Mouse (Mus musculus): ENCODE results near the gene Dlgap4. TPM values are rescaled to one million over a fixed set of nuclear protein-coding genes. Genes with fewer than 3 reads are reported as not detected.
"Not testable (repeated sequence)": the region's sequence is repeated elsewhere in the genome, so short reads cannot be mapped to it uniquely, and the experiment has no call there.

The Dlgap4 gene
- total and polyA plus RNA-seq, 3 experiments = 31.3 to 61.5 (median 32.5) TPM

GRCm38 (mm10) chr2:156782481-156783348, 169.2 kb downstream of the Dlgap4 start:
- Histone ChIP-seq H3K36me3 (ENCODE audit: control insufficient read depth, insufficient read depth, low read length) (no peaks in the 10 kb centered on the region), H3K4me3 (no peak overlapping the region), H3K9ac (ENCODE audit: low read depth, low read length) (no peak overlapping the region), H3K27ac (no peak overlapping the region), H3K79me2 (replicated peaks; ENCODE audit: control insufficient read depth, insufficient read depth, low read length) (no peaks in the 10 kb centered on the region), H3K4me1 (ENCODE audit: control insufficient read depth, insufficient read depth, low read length) (no peaks in the 10 kb centered on the region; the same call in 1 of the 2 replicates), H3K27me3 (ENCODE audit: control insufficient read depth, insufficient read depth, low read length) (no peaks in the 10 kb centered on the region)
- TF ChIP-seq EP300 (IDR thresholded peaks at IDR 0.05; ENCODE audit: insufficient read depth, low read depth, low read length) (no peak), POLR2A (IDR thresholded peaks at IDR 0.05; ENCODE audit: insufficient read depth, low read depth, low read length) (no peak), CTCF (IDR thresholded peaks at IDR 0.05) (no peak)
- intact Hi-C loops (cut with DNase I) = no loop called here
- WGBS = 82% methylated on average over 10 of the region's 10 CpGs
- DNase-seq = no peak

DNA sequence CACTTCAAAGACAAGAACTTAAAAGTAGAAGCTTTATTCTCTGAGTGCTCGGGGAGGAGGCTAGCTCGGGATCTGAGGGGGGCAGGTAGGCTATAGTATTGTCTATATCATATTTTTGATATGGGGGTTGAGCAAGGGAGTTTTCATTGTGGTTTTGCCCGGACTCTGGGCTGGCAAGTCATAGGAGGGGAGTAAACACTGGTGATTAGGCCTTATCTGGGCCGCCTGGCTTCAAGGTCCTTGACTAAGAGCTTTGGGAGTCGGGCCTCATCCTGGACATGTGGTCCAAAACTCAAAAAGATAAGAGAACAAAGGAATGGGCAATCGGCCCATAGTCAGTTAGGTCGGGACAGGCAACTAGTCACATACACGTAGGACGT, 169.8 kb downstream of the Dlgap4 start:
- Histone ChIP-seq H3K4me3 (no peak overlapping the region), H3K27ac (no peak overlapping the region), H3K79me2 (replicated peaks; ENCODE audit: control insufficient read depth, insufficient read depth, low read length) (no peaks in the 10 kb centered on the region), H3K9ac (ENCODE audit: low read depth, low read length) (no peak overlapping the region), H3K27me3 (ENCODE audit: control insufficient read depth, insufficient read depth, low read length) (no peaks in the 10 kb centered on the region), H3K4me1 (ENCODE audit: control insufficient read depth, insufficient read depth, low read length) (no peaks in the 10 kb centered on the region; the same call in 1 of the 2 replicates), H3K36me3 (ENCODE audit: control insufficient read depth, insufficient read depth, low read length) (no peaks in the 10 kb centered on the region)
- intact Hi-C loops (cut with DNase I) = no loop called here
- TF ChIP-seq POLR2A (IDR thresholded peaks at IDR 0.05; ENCODE audit: insufficient read depth, low read depth, low read length) = no peak
- TF ChIP-seq EP300 (IDR thresholded peaks at IDR 0.05; ENCODE audit: insufficient read depth, low read depth, low read length) = no peak
- no peak for TF ChIP-seq CTCF (IDR thresholded peaks at IDR 0.05)
- 25% methylated on average over 9 of the region's 9 CpGs for WGBS
- no peak for DNase-seq

DNA sequence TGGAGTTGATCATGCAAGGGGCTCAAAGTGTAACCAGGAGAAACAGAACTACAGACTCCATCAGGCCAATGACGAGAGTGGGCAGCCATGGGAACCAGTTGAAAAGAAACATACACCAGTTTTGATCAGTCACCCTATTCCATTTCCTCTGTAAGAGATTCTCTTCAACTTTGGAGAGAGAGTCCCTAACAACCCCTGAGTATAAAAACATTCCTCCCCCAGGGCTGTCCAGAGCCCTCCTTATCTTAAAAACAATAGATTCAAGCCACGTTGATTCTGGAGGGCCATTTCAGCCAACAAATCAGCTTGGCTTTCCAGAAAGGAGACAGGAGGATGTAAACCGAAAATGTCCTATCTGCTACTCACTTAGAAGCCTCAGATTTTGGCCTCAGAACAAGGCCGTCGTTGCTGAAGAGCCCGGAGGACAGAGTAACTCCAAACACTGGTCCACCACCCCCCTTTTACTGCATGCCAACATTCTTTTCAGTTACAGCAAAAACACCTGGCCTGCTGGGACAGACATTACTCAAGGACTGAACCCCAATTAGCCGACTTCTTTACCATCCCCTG, 170.6 kb downstream of the Dlgap4 start:
- no peaks in the 10 kb centered on the region; the same call in 1 of the 2 replicates for H3K4me1 ChIP-seq (ENCODE audit: control insufficient read depth, insufficient read depth, low read length)
- H3K4me3 ChIP-seq = no peak overlapping the region
- no peaks in the 10 kb centered on the region for H3K79me2 ChIP-seq (replicated peaks; ENCODE audit: control insufficient read depth, insufficient read depth, low read length)
- no peaks in the 10 kb centered on the region for H3K36me3 ChIP-seq (ENCODE audit: control insufficient read depth, insufficient read depth, low read length)
- no peak overlapping the region for H3K9ac ChIP-seq (ENCODE audit: low read depth, low read length)
- no peak overlapping the region for H3K27ac ChIP-seq
- 26% methylated on average over 7 of the region's 7 CpGs for WGBS
- DNase-seq = no peak
- H3K27me3 ChIP-seq (ENCODE audit: control insufficient read depth, insufficient read depth, low read length) = no peaks in the 10 kb centered on the region
- intact Hi-C loops (cut with DNase I) = no loop called here
- TF ChIP-seq CTCF (IDR thresholded peaks at IDR 0.05) = no peak
- TF ChIP-seq EP300 (IDR thresholded peaks at IDR 0.05; ENCODE audit: insufficient read depth, low read depth, low read length) = no peak
- TF ChIP-seq POLR2A (IDR thresholded peaks at IDR 0.05; ENCODE audit: insufficient read depth, low read depth, low read length) = no peak

- H3K27me3 ChIP-seq (ENCODE audit: control insufficient read depth, insufficient read depth, low read length) = no peaks in the 10 kb centered on the region
- intact Hi-C loops (cut with DNase I) = no loop called here
- 89% methylated on average over 2 of the region's 2 CpGs for WGBS
- no peaks in the 10 kb centered on the region; the same call in 1 of the 2 replicates for H3K4me1 ChIP-seq (ENCODE audit: control insufficient read depth, insufficient read depth, low read length)
- DNase-seq = no peak
- no peak overlapping the region for H3K9ac ChIP-seq (ENCODE audit: low read depth, low read length)
- no peak overlapping the region for H3K27ac ChIP-seq
- H3K79me2 ChIP-seq (replicated peaks; ENCODE audit: control insufficient read depth, insufficient read depth, low read length) = no peaks in the 10 kb centered on the region
- H3K4me3 ChIP-seq = no peak overlapping the region
- TF ChIP-seq CTCF (IDR thresholded peaks at IDR 0.05) (no peak), EP300 (IDR thresholded peaks at IDR 0.05; ENCODE audit: insufficient read depth, low read depth, low read length) (no peak), POLR2A (IDR thresholded peaks at IDR 0.05; ENCODE audit: insufficient read depth, low read depth, low read length) (no peak)
- H3K36me3 ChIP-seq (ENCODE audit: control insufficient read depth, insufficient read depth, low read length) = no peaks in the 10 kb centered on the region
These were observed 171.4 kb downstream of the Dlgap4 start for GRCm38 (mm10) chr2:156784891-156785290.

GRCm38 (mm10) chr2:156786369-156786768, 172.9 kb downstream of the Dlgap4 start:
- H3K4me3 ChIP-seq; intact Hi-C loops (cut with DNase I); H3K27me3 ChIP-seq (ENCODE audit: control insufficient read depth, insufficient read depth, low read length); H3K4me1 ChIP-seq (ENCODE audit: control insufficient read depth, insufficient read depth, low read length); H3K36me3 ChIP-seq (ENCODE audit: control insufficient read depth, insufficient read depth, low read length); H3K79me2 ChIP-seq (replicated peaks; ENCODE audit: control insufficient read depth, insufficient read depth, low read length); DNase-seq; H3K9ac ChIP-seq (ENCODE audit: low read depth, low read length); H3K27ac ChIP-seq: not testable (repeated sequence)

DNA sequence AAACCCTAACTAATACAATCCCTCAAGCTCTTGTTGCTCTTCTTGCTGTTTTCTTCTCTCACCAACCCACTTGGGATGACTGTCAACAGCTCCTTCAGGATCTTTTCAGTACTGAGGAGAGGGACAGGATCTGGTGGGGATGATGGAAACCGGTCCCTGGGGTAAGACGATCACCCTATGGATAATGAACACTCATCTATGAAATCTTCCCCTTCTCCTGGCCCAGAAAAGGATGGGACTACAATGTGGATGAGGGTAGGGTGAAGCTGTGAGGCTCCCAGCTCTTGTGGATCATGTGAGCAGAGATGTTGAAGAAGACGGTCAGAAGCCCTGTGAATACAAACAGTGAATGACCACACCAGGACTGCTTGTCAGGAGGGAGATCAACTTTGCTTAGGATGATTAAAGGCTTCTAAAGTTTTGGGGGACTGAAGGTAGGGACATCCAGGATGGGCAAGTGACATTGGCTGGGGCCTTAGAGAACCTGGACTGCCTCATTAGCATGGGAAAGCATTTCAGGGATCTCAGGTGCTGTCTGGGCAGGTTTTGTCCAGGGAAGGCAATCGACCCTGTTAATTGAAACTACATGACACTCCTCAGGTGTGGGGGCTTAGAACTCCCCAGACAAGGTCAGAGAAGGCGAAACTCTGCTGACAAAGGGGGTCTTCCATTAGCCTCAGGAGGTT, 173.7 kb downstream of the Dlgap4 start:
- no peaks in the 10 kb centered on the region for H3K36me3 ChIP-seq (ENCODE audit: control insufficient read depth, insufficient read depth, low read length)
- no peaks in the 10 kb centered on the region; the same call in 1 of the 2 replicates for H3K4me1 ChIP-seq (ENCODE audit: control insufficient read depth, insufficient read depth, low read length)
- no peak overlapping the region for H3K4me3 ChIP-seq
- DNase-seq = no peak
- no peaks in the 10 kb centered on the region for H3K27me3 ChIP-seq (ENCODE audit: control insufficient read depth, insufficient read depth, low read length)
- WGBS = 89% methylated on average over 5 of the region's 5 CpGs
- no peaks in the 10 kb centered on the region for H3K79me2 ChIP-seq (replicated peaks; ENCODE audit: control insufficient read depth, insufficient read depth, low read length)
- H3K9ac ChIP-seq (ENCODE audit: low read depth, low read length) = no peak overlapping the region
- intact Hi-C loops (cut with DNase I) = no loop called here
- TF ChIP-seq POLR2A (IDR thresholded peaks at IDR 0.05; ENCODE audit: insufficient read depth, low read depth, low read length) = no peak
- no peak for TF ChIP-seq CTCF (IDR thresholded peaks at IDR 0.05)
- no peak for TF ChIP-seq EP300 (IDR thresholded peaks at IDR 0.05; ENCODE audit: insufficient read depth, low read depth, low read length)
- H3K27ac ChIP-seq = no peak overlapping the region
